Mouse (Mus musculus) adrenal gland, adult 8-10 months (tissue): ENCODE results near the gene Ngrn. TPM values are rescaled to one million over a fixed set of nuclear protein-coding genes. Genes with fewer than 3 reads are reported as not detected.

Experiments
- DNase-seq: peaks from one replicate; pipeline ENCODE4 v3.0.0; 2022
- total RNA-seq, 4 experiments: library from RNA; stranded (reverse); gene quantifications; 2 replicates each; pipeline ENCODE4 v1.2.4; 2022

Ngrn gene
- 10 to 100 TPM; 54.9 to 59.1 (median 57.7) TPM for total RNA-seq

DNA sequence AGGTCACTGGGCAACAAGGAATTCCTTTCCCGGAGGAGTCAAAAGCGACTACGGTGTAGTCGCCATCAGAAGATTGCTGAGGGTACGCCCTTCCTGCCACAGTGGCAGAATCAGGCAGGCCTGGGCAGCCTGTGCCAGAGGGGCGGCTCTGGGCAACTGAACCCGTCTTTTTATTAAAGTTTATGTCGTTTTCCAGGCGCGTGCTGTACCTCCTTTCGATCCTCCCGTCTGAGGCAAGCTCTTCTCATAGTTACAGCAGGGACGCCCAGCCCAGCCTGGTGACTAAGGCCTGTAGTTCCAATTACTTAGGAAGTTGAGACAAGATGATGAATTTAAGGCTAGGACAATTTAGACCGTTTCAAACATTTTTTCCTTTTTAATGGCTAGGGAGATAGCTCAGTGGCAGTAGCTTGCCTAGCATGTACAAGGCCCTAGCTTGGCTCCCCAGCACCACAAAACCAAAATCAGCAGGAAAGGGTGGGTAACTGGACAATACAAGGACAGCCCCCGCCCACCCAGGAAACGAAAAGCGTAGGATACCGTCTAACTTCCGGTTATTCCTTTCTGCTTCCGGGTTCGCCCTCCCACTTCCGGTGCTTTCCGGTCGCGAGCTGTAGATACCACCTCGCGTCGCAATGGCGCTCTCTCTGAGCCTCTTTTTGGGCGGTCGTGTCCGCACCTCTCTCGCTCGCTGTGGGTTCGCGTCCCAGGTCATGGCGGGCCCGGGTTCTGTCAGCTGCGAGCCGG is at the start of gene Ngrn:
Gene Ngrn (plus strand): TSS at position 591 of the 747 bp plus-strand sequence.
- peak; percentile 78 for DNase-seq

DNA sequence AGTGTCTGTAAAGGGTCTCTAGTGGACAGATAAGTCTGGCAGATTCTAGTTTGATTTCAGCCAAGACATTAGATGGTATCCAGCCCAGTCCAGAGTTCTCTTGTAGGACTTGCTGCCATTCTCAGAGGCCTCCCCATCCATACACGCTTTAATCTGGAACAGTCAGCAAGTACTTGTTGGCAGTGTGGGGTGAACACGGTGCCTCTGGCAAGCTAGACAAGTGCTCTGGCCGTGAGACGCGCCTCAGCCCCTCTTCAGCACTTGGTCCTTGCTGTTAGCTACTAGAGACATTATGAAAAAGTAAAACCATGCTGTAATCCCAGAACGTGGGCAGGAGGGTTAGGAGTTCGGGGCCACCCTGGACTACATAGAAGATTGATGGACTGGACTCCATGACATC is 47.4 kb upstream of the Ngrn start:
- DNase-seq: no peak

DNA sequence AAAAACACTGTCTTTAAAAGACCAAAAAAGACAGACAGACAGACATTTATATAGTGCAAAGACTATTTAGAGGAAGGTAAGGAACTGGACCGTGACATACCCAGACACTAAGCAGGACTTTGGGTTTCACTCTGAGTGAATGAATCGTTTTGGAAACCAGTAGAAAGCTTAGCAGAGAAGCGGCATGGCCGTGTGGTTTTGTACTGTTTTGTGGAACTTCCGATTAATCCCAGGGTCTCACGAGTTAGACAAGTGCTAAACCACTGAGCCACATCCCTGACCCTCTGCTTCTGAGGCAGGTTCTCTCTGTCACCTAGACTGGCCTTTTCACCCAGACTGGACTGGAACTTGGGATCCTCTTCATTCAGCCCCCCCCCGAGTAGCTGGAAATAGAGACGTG is 46.6 kb upstream of the Ngrn start:
- DNase-seq: no peak

DNA sequence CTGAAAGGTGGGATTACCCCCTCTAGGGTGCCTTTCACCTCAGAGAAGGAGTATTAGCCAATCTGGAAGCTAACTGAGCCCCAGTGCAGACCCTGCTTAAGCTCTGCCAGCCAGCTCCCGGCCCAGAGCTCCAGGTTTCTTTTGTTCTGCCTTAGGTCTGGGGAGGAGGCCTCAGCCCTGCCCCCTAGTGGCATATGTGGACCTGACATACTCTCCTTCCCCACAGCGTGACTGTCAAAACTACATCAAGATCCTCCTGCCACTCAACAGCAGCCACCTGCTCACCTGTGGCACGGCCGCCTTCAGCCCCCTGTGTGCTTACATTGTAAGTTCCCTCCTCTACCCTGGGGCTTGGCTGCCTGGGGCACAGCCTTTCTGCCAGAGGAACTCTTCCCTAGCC is 45.6 kb upstream of the Ngrn start:
- no peak for DNase-seq

DNA sequence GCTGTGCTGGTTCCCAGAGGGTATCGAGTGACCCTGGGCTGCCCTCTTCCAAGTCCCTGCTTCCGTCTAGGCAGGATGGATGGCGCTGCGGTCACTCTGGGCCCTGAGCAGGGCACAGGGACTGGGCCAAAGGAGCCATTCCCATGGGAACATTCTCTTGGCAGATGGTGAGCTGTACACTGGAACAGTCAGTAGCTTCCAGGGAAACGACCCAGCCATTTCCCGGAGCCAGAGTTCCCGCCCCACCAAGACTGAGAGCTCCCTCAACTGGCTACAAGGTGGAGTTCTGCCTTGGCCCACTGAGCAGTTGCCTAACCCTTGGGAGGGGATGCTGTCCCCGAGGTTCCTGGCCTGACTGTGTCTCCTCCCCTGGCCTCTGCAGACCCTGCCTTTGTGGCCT is 44.4 kb upstream of the Ngrn start:
- DNase-seq: no peak

DNA sequence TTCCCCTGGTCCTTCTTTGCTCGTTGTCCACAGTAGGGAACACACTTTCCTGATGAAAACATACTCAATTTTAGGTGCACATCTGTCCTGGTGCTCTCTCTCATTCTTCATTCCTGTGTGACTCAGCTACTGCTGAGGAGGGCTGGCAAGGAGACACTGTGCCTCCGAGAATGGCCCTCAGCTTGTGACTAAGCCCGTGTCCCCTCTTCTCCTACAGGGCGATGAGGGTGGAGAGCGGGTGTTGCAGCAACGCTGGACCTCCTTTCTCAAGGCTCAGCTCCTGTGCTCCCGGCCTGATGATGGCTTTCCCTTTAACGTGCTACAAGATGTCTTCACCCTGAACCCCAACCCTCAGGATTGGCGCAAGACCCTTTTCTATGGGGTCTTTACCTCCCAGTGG is 42.3 kb upstream of the Ngrn start:
- peak; percentile 65 for DNase-seq

DNA sequence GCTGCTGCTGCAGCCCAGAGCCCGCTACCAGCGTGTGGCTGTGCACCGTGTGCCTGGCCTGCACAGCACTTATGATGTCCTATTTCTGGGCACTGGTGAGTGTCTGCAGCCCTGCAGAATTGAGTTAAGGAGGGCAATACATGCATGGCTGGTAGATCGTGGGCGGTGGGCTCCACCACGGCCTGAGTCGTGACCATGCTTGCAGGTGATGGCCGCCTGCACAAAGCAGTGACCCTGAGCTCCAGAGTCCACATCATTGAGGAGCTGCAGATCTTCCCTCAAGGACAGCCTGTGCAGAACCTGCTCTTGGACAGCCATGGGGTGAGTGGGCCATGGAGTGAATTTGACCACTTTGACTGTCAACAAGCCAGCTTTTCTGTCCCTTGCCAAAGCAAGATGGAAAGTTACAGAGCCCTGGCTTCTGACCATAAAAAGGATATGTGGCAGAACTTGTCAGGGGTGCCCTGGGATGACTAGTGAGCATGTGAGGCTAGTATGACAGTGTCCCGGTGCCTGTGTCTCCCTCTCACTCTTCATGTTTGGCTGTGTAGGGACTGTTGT is 40.7 kb upstream of the Ngrn start:
- no peak for DNase-seq

DNA sequence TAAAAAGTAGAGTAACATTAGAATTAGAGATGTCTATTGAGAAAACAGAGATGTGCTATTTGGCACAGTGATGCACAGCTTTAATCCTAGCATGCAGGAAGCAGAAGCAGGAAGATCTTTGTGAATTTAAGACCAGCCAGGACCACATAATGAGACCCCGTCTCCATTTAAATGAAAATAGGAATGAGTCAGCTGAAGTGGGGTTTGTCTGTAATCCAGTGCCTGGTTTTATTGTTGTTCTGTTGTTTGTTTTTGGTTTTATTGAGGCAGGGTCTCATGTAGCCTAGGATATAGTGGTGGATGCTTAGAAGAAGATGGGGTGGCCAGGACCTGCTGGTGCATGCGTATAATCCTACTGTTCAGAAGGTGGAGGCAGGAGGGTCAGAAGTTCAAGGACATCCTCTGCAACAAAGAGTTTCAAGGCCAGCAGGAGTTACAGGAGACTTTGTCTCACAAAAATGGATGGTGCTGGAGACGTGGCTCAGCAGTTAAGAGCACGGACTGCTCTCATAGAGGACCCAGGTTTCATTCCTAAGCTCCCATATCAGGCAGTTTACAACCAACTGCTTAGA is 39.8 kb upstream of the Ngrn start:
- no peak for DNase-seq

DNA sequence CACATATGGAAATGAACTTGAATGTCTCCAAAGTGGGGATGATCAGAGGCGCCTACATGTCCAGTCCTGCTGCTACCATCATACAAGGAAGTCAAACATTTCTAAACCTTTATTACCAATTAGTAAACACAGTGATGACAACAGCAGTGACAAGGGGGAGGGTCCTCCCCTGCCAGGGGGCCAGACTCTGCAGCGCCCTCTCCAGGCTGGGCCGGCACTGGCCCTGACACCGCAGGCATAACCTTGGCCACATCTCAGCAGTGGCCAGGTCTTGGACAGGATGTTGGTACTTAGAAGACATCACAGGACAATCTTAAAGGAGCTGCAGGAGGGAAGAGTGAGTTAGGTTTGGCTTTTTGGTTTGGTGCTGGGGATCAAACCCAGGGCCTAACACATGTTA is 34.0 kb upstream of the Ngrn start:
- DNase-seq: no peak

DNA sequence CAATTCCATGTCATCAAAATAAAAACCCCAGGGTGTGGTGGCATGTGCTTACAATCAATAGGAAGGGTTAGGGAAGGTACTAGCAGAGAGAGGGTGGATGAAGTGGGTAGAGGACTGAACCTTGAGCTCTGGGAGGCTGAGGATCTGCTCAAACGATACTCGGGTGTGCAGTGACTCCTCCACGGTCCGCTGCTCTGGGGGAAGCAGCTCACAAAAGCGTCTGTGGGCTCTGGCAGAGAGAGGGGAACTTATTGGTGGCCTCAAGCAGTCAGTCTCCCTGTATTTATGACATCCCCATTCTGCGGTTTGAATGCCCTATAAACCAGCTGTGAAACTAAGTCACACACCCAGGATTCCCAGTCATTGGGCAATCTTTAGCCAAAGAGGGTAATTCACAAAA is 30.8 kb upstream of the Ngrn start:
- DNase-seq: no peak

DNA sequence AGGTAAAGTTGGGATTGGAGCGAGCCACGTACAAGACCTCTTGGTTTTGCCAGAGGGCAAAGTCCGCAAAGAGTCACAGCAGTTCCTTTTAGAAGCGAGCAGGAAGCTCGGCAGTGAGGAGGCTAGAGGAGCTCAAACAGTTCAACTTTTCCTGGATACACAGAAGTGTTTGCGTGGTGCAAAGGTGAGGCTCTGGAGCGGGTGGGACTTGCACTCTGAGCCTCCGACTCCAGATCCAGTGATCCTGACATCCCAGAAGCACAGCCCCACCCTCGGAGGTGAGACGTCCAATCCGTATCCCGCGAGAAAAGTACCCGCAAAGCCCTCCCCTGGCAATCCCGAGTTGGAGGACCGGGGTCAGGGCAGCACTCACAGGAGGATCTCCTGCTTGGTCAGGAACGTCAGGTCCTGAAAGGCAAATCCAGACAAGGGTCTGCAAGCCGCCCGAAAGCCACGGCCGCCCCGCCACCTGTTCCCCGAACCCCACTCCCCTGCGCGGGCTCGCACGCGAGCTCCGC is 29.0 kb upstream of the Ngrn start:
- peak; percentile 54 for DNase-seq

DNA sequence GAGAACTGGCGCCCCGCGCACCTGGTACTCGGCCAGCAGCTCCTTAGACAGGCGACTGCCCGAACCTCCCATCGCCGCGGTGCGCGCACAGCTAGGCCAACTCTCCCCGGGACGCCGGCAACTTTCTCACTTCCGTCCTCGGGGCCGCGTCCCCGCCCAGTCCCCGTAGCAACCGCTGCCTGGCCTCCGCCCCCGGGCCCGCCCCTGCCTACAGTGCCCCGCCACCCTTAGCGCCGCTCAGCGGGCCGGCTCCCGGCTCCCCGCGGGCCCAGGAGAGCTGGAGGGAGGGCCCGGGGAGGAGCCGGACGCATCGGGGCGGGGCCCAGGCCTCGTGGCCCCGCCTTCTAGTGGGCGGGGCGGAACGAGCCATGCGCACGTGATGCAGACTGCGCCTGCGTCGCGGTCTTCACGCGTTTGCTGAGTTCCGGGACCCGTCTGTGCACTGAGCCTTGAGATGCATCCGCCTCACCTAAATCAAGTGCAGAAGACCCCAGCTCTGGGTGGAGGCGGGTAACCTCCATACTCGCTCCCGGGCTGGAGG is 28.5 kb upstream of the Ngrn start, which contains the start of the genes Cib1 and Gdpgp1:
Gene Cib1 (minus strand): TSS at position 325 of the 541 bp plus-strand sequence.
Gene Gdpgp1 (plus strand): TSS at position 377 of the 541 bp plus-strand sequence.
- peak; percentile 95 for DNase-seq

DNA sequence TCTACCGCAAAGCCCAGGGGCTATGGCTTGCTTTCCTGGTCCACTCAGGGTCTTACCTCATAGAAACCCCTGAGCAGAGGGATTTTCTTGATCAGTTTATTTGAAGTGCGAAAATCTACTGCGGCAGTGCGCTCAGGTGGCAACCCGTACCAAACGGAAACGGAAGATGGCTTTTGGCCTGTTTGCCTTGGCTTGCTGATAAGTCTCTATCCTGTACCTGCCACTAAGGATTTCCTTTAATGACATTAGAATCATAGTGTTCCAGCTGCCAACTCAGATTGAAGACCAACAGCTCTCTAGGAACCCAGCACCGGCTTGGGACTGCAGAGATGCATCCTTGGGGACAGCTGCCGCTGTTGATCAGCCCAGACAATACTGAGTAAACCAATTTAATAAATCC is 27.2 kb upstream of the Ngrn start:
- DNase-seq: no peak

DNA sequence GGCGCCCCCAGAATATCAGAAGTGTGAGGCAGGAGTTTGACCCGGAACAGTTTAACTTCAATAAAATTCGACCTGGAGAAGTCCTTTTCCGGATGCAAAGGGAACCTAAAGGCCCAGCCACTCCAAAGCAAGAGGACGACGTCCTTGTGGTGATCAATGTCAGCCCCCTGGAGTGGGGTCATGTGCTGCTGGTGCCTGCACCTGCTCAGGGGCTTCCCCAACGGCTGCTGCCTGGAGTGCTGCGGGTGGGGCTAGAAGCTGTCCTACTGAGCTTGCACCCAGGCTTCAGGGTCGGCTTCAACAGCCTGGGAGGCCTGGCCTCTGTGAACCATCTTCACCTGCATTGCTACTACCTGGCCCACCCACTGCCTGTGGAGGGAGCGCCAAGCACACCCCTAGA is 22.5 kb upstream of the Ngrn start:
- DNase-seq: no peak

DNA sequence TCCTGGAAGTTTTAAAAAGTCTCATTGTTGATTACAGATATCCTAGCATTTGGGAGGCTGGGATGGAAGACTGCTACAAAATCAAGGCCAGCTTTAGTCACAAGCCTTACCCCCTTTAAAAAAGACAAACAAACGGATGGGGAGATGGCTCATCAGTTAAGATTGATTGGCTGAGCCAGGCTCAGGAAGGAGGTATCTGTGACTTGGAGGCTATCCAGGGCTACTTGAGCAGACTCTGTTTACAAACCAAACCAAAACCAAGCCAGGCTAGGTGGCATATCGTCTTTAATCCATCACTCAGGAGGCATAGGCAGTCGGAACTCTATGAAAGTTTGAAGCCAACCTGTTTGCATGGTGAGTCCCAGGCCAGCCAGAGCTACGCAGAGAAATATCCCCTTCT is 19.4 kb upstream of the Ngrn start:
- DNase-seq: no peak

DNA sequence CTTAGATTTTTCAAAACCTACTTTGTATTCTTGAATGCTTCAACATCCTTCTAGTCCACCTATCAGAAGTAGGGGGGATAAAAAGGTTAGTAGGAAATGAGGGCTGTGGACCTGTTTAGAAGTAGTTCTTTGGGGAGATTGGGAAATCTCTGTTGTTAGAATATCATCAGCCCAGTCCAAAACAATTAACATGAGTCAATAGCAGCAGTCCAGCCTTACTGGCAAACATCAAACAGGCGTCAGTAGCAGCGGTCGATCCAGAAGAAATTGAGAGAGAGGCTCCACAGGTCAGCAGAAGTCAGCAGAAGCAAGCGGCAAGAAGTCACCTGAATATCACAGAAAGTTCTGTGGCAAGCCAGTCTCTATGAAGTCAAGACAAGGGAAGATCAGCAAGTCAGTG is 16.2 kb upstream of the Ngrn start:
- no peak for DNase-seq

DNA sequence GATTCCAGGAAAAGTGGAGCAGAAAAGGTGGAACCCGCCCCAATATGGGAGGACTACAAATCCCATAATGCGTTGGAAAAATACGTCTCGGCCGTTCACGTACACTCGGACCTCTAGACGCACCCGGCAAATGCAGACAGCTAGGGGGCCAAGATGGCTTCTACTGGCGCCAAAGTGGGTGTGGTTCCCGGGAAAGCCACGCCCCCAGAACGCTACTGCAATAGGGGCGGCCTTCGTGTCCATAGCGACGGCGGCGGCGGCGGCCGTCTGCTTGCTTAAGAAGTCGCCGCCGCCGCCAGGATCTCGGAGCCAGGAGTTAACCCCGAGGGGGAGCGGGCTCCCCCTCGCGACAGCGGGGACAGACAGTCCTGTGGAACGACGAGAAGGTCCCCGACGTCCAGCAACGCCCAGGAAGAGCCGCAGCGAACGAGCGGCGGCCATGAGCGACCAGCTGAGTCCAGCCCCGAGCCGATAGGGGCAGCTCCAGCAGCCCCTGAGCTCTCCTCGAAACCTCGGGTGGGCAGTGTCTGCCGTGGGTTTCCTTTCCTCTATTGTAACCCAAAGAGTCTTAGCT is 14.8 kb upstream of the Ngrn start, which contains the start of gene Ttll13:
Gene Ttll13 (plus strand): TSS at position 229 of the 574 bp plus-strand sequence.
- DNase-seq: peak; percentile 97

DNA sequence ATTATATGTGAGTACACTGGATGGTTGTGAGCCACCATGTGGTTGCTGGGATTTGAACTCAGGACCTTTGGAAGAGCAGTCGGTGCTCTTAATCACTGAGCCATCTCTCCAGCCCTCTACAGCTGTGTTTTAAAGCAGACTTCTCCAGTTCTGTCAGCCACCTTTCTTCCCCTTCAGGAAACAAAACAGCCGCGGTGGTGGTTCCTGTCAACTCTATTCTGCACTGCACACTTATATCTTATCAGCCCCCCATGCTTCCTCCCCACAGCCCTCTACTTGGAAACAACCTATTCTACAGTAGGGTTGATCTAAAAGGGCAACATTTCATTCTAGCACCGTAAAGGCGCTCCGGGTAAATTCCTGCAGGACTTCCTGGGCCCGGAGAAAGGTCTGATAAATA is 14.2 kb upstream of the Ngrn start:
- DNase-seq: no peak

DNA sequence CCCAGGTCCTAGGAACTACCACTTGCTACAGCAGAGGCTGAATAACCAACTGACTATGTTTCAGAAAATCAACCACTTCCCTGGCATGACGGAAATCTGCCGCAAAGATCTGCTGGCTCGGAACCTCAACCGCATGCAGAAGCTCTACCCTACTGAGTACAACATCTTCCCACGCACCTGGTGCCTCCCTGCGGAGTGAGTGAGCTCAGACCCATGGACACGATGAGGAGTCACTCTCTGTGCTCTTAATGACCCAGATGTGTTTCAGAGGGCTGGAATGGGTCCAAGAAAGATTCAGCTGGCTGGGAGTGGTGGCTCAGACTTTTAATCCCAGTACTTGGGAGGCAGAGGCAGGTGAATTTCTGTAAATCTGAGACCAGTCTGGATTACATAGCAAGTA is 8.6 kb upstream of the Ngrn start:
- DNase-seq: no peak

DNA sequence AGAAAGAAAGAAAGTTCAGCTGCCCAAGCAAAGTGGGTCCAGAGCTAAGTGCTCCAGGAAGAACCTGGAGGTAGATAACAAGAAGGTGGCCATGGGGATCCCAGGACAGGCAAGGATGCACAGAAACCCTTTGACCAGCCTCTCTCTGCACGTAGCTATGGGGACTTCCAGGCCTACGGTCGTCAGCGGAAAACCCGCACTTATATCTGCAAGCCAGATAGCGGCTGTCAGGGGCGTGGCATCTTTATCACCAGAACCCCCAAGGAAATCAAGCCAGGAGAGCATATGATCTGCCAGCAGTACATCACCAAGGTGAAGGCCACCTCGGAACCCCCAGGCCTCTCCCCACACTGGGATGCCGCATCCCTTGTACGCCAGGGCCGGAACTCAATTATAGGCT is 8.1 kb upstream of the Ngrn start:
- no peak for DNase-seq

DNA sequence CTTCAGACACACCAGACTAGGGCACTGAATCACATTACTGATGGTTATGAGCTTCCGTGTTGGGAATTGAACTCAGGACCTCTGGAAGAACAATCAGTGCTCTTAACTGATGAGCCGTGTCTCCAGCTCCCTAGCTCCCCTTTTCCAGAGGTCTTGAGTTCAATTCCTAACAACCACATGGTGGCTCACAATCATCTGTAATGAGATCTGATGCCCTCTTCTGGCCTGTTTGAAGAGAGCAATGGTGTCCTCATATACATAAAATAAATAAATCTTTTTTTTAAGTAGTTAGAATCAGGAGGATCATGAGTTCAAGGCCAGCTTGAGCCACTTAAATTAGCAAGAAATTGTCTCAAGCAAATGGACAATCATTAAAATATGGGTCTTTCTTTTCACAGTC is 5.0 kb upstream of the Ngrn start:
- DNase-seq: no peak

DNA sequence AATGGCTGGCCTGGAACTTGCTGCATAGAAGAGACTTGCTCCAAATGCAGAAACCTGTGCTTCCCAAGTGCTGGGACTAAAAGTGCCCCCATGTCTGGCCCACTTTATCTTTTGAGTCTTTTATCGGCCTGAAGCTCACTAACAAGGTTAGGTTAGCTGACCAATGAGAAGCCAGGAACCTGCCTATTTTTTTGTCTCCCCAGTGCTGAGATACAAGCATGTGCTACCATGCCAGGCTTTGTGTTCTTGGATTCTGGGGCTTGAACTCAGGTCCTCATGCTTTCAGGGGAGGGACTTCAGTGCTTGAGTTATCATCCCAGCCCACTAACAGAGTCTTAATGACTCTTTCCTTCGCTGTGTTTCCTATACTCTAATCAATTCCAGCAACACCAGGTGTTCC is 3.3 kb upstream of the Ngrn start:
- DNase-seq: no peak

DNA sequence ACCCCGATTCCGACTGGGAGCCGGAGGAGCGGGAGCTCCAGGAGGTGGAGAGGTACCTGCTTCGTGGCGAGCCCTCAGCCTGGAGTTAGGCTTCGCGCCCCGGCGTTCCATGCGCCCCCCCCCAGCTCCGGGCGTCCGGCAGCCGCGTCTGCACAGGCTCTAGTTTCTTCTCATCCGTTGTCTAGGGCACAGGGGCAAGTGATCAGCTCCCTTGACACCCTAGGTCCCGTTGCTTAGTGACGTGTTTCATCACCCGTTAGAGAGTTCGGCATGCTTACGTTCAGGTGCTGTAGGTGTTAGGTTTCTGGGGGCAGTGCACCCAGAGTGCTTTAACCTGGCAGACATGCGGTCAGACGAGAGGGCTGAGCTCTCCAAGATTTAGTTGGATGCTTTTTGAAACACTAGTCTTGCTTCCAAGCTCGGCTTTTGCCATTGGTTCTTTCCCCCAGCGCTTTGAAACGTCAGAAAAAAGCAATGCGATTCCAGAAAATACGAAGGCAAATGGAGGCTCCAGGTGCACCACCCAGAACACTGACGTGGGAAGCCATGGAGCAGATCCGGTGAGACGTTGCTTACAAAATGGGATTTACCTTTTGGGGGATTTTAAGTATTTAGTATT is 466 bp downstream of the Ngrn start:
- DNase-seq: no peak
